Mouse (Mus musculus): ENCODE measurements around the gene Ptpn3. TPM values are rescaled to one million over a fixed set of nuclear protein-coding genes. Genes with fewer than 3 reads are reported as not detected.
A peak's percentile ranks its signal among the peaks of the same experiment; 100 is the strongest.
"Not testable (repeated sequence)": the region's sequence is repeated elsewhere in the genome, so short reads cannot be mapped to it uniquely, and the experiment has no call there.

The Ptpn3 gene
- total RNA-seq, 4 experiments from 2014 or later, result 37.5 to 55.7 (median 44.6) TPM

DNA sequence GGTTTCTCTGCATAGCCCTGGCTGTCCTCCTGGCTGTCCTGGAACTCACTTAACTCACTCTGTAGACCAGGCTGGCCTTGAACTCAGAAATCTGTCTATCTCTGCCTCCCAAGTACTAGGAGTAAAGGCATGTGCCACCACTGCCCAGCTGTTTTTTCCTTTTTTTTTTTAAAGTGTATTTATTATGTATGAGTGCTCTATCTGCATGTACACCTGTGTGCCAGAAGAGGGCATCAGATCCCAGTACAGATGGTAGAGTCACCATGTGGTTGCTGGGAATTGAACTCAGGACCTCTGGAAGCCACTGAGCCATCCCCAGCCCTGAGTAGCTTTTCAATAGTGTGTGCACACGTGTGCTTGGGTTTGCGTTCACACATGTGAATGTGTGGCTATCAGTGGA, 76.9 kb downstream of the Ptpn3 start:
- DNase-seq (ENCODE audit: low spot score), result no peak

DNA sequence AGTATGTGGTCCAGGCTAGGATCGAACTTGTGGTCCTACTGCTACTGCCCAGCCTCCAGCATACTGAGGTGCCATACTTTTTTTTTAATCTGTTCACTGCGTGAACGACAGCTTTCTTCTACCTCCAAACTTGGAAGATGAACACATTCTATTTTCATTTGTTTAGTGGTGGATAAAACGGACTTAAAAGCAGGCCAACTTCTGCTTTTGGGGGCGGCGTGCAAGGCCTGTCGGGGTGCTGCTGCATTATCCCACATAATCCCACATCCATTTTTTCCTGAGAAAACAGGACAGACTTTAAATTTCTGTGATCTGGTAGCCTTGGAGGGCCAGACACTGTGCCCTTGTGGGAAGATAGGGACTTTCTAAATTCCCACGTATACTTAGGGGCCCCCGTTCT, 83.9 kb downstream of the Ptpn3 start:
- DNase-seq (ENCODE audit: low spot score), result no peak

DNA sequence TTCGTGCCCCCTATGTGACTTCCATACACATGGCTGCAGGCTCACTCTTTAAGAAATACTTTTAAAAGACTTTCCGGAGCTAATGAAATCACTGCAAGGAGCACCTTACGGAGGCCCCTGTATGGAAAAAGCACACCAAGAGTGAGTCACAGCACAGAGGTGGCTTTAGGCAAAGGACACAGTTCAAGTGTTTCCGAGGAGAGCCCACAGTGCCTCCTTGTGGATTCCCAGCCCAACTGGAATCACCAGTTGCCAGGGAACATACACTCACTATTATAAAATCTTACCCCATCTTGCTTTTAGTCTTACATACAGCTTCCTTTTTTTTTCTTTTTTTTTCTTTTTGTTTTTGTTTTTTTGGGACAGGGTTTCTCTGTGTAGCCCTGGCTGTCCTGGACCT, 85.1 kb downstream of the Ptpn3 start:
- DNase-seq (ENCODE audit: low spot score), result no peak

DNA sequence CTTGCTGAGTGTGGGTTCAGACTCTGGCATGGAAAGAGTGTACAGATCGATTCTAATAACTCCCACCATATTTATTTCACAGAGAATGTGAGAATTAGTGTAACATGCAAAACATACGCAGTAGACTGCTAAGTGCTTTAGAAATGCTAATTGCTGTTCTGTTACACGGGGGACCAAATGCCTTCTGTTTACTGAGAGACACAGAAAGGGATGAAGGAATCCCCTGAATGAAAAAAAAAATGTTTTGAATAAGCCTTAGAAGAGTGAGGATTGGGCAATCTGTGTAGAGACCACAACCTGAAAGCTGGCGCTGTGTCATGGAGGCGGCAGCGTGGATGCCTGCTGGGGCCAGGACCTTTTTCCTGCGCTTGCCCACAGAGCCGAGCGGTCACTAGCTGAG, 86.8 kb downstream of the Ptpn3 start:
- no peak for DNase-seq (ENCODE audit: low spot score)

DNA sequence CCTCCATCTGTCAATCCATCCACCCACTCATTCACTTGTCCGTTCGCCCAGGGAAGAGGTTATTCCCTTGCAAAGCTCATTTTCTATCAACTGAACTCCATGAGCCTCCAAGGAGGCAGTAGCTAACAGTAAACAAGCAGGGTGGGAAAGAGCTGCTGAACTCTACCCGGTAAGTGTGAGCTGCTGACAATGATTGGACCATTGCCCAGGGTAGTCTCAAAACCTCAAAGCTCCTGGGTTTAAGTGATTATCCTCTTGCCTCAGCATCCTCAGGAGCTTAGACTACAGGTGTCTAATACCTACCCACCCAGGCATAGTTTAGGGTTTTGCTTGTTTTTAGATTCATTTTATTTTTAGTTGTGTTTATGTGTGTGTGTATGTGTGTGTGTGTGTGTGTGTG, 87.5 kb downstream of the Ptpn3 start:
- DNase-seq (ENCODE audit: low spot score), result no peak

DNA sequence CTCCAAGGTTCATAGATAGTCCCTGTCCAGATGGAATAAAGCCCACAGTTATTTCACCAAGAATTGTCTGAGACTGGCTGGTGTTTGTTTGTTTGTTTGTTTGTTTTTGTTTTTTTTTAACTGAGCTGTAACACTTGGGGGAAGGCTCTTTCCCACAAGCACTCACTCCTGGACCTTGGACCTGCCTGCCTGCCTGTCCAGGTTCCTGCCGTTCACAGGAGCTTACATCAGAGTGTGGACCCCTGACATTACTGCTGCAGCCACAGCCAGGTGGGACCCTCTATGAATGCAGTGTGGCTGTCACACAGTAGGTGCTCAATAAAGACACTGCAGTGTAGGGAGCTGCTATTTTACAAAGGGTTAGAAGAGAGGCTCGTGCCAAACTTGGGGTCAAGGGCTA, 89.9 kb downstream of the Ptpn3 start:
- no peak for DNase-seq (ENCODE audit: low spot score)

DNA sequence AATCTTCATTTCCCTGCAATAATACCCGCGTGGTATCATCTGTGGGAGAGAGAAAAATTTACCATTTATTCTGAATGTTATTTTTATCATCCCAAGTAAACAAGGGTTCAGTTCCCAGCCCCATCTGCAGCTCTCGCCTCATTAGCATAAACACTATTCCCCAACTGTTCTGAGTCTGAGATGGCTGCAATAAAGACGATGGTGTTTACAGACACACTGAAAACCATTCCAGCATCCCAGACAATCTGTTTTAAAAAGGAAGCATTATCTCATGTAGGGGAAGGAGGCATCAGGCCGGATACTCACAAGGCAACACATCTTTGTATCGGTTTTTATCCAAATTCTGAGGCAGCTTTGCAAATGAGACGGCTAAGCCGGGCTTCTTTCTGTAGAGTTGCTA, 95.7 kb downstream of the Ptpn3 start:
- DNase-seq (ENCODE audit: low spot score), result no peak

- DNase-seq (ENCODE audit: low spot score), result no peak
These were observed 96.9 kb downstream of the Ptpn3 start for GRCm38 (mm10) chr4:57204780-57205179.

GRCm38 (mm10) chr4:57202660-57203361, 98.8 kb downstream of the Ptpn3 start:
- peak; percentile 21 for DNase-seq (ENCODE audit: low spot score)

DNA sequence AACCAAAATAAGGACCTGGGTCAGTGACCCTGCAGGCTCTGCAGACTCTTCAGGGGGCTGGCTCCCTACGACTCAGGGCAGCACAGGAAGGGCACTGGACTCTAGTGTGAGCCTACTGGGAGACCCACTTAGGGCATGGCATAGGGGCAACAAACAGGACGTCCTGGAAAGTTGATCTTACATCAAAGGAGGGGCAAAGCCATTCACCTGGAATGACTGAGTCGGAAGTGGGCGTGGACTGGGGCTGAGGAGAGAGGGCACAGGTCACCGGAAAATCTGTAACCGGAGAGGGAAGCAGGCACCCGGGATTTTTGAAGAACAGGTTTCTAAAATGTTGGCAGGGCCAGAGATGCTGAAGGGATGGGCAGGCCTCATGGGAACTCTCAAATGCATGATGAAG, 99.5 kb downstream of the Ptpn3 start:
- no peak for DNase-seq (ENCODE audit: low spot score)

GRCm38 (mm10) chr4:57200661-57201060, 101.0 kb downstream of the Ptpn3 start:
- DNase-seq (ENCODE audit: low spot score), result no peak

DNA sequence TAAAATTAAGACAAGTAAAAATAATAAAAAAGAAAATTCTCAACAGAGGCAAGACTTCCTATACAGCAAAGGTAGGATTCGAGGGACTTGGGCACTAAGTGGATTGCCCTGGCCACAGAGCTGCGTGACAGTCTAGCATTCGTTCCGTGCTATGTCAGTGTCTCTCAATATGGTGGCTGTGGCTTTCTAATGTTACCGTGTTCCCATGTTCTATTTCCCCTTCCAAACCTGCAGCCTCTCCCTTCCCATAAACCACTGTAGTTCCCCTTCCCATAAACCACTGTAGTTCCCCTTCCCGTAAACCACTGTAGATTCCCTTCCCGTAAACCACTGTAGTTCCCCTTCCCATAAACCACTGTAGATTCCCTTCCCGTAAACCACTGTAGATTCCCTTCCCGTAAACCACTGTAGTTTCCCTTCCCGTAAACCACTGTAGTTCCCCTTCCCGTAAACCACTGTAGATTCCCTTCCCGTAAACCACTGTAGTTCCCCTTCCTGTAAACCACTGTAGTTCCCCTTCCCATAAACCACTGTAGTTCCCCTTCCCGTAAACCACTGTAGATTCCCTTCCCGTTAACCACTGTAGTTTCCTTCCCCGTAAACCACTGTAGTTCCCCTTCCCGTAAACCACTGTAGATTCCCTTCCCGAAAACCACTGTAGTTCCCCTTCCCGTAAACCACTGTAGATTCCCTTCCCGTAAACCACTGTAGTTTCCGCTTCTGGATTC, 102.8 kb downstream of the Ptpn3 start:
- not testable (repeated sequence) for DNase-seq (ENCODE audit: low spot score)

DNA sequence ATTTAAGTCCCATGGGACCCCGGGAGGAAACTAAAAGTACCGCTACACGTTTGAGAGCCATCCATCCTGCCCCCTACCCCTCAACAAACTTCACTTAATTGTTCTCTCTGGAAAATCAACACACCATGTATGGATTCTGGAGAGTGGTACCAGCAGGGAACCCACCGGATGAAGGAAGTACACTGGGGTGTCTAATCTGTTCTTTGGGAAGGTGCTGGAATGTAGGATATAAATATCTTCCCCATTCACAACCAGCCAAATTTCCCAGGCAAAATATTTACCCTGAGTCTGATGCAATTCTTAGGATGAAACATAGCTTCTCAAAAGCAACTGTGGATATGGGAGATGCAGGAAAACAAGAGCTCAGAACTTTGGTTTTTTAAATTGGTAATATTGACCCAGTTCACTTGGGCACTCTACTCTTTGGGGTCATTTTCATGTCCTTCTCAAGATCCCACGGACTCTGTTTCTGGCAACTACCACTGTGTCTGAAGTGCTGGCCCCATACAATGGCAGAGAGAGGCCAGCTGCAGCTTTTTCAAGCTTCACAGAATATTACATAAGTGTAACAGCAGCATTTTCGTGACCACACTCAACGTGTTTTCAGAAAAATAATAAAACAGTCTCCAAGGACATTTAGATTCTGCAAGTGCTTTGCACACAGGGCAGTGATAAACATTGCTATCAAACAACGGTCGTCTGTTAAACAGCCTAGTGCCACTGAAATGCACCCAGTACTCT, 109.9 kb downstream of the Ptpn3 start:
- no peak for DNase-seq (ENCODE audit: low spot score)

DNA sequence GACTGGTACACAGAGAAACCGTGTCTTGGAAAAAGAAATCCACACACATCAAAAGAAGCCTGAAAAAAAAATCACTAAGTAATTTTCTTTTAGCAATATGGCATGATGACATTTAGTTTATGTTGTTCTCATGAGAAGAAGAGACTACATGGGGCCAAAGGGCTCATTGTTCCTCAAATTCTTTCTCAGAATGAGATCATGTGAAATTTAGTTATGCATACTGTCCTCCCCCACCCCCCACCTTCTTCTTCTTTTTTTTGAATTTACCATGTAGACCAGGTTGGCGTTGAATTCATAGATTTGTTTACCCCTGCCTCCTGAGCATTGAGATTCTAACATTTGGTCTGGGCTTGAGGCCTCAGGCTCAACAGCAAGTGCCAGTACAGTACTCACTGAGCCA, 111.8 kb downstream of the Ptpn3 start:
- no peak for DNase-seq (ENCODE audit: low spot score)

DNA sequence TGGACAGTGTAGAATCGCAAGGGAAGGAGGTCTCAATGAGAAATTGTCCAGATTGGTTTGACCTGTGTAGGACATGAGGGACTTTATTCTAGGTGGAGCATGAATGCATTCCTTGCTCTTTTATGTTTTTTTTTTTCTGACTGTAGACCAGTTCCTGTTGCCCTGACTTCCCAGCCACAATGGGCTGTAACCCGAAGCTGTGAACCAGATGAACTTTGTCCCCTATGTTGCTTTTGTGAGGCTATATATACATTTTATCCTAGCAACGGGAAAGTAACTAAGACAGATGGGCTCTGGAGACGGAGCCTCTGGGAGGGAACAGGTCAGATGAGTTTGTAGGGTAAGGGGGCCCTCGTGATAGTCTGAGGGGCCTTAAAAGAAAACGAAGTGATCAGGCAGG, 115.6 kb downstream of the Ptpn3 start:
- no peak for DNase-seq (ENCODE audit: low spot score)

DNA sequence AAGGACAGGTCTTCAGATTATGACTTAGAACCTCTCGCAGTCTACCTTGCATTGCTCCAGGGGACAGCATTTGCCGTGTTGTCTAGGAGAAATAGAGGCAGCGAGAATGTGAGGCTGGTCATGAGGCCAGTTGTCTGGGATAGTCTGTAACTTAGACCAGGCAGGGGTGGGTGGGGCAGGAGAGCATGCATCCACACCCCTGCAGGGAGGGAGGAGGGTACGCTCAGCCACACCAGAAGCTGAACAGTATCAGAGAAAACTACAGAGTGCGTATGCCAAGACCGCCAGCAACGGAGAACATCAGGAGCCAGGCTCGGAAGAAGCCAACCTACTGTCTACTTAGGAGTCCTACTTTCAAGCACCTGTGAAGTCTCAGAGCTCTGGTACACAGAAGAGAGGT, 116.2 kb downstream of the Ptpn3 start:
- DNase-seq (ENCODE audit: low spot score), result no peak

DNA sequence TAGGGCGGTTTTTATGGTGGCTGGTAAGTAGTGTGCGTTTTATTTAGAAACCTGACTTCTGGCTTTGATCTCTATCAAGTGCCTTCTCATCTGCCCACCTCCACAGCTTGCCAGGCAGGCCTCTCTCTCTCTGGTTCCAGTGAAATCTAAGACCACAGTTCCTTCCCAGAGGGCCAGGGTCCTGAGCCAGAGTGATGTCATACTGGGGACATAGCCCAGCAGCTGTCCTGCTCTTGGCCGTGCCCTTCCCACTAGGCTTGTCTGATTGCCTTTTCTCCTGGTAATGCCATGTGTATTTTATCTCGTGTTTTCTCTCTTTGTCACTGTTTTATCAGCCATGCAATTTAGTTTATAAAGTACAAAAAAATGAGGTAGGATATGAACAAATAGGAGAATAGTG, 118.1 kb downstream of the Ptpn3 start:
- no peak for DNase-seq (ENCODE audit: low spot score)

- no peak for DNase-seq (ENCODE audit: low spot score)
These were observed 120.1 kb downstream of the Ptpn3 start for GRCm38 (mm10) chr4:57181538-57181937.

DNA sequence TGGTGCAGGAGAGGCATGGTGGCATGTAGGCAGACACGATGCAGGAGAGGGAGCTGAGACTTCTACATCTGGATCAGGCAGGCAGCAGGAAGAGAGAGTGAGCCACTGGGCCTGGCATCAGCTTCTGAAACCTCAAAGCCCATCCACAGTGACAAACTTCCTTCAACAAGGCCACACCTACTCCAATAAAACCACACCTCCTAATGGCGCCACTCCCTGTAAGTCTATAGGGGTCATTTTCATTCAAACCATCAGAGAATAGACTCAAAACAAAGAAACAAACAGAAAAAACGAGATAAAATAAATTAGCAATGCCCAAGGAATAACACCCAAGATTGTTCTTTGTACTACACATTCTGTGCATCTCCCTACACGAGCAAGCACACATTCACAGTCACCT, 122.8 kb downstream of the Ptpn3 start:
- DNase-seq (ENCODE audit: low spot score), result no peak

- DNase-seq (ENCODE audit: low spot score), result no peak
These were observed 126.3 kb downstream of the Ptpn3 start for GRCm38 (mm10) chr4:57175329-57175728.

- DNase-seq (ENCODE audit: low spot score), result no peak
These were observed 128.8 kb downstream of the Ptpn3 start for GRCm38 (mm10) chr4:57172861-57173260.

DNA sequence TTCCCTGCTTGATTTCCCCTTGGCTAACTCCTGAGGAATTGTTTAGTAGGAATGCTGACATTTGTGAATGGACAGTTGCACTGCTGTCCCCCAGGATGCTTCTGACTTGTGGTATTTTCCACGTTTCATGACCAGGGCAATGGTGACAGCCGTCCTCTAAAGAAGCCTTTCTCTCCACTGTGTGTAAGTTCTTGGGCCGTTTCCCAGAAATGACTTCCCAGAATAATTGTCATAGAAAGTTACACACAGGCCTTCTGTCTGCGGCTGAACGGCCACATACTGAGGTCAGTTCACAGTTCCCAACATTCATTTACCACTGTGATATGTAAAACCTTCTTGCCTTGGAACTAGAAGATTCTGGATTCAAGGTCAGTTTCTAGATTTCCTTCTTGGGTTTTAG, 129.8 kb downstream of the Ptpn3 start:
- DNase-seq (ENCODE audit: low spot score), result peak; percentile 48

GRCm38 (mm10) chr4:57168680-57169079, 133.0 kb downstream of the Ptpn3 start:
- DNase-seq (ENCODE audit: low spot score), result no peak

All from heart, adult 8-10 months (tissue).